Mouse (Mus musculus) forelimb bud, embryonic 11.5 days (tissue): ENCODE measurements around the gene Cyp46a1.

Source experiments
- DNase-seq: peaks from one replicate; pipeline ENCODE4 v3.0.0-alpha.2; 2012; ENCODE audit warnings: low read depth, low spot score

The Cyp46a1 gene

GRCm38 (mm10) chr12:108311741-108312290 is 22.4 kb upstream of the Cyp46a1 start:
- no peak for DNase-seq

- no peak for DNase-seq
These were observed 21.7 kb upstream of the Cyp46a1 start for GRCm38 (mm10) chr12:108312432-108312851.

DNA sequence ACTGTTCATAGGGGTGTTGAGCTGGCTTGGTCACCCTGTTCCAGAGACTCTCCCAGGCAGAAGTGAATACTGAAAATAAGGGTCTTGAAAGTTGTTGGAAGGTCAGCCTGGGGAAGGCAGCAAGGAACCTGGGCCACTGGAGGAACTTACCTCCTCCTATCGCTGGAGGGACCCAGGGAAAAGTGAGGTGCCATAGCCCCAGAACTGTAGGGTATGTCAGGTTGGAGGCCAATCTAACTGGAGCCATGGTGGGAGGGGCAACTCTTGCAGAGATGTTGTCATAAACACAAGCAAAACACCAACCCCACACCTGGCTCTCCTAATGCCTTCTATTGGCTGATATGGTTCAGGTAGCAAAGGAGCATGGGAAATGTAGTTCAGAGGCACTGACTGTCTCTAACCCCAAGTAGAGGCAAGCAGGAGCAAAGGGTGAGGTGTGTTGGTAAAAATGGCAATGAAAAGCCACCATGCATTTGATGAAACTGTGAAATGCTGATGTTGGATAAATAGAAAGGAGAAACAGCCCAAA is 20.9 kb upstream of the Cyp46a1 start:
- DNase-seq = no peak

DNA sequence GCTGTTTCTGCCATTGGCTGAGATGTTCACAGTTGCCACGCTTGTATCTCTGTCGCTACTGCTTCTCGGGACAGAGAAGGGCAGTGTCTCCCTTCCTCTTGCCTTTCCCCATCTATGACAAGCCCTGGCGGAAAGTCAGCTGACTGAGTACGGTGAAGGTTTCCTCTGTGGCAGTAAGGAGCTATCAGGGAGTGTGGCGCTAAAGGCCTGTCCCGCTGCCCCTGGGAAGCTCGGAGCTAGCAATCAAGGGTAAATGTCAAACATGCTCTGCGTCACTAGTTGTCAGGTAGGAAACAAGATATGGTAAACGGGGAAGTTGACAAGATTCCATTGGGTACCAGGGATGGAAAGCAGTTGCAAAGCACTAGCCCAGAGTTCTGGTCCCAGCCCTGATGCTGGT is 18.4 kb upstream of the Cyp46a1 start:
- no peak for DNase-seq

DNA sequence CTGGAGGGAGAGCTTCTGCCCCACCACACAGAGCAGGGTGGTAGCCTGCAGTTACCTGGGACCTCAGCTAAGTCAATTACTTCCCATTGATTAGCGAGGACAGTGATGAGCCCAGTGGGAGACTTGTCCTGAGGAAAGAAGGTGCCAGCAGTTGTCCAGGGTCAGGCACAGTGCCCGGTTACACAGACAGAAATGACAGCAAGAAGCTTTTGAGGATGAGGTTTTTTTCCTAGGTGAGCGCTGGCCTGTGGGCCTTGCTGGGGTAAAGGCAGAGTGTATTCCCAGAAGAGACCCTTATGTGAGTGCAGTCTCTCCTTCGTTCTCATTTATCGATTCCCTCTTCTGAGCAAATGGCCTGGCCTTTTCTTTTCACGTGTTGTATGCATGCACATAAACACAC is 17.5 kb upstream of the Cyp46a1 start:
- DNase-seq = no peak

GRCm38 (mm10) chr12:108317201-108317738 is 16.9 kb upstream of the Cyp46a1 start:
- DNase-seq = no peak

- DNase-seq = no peak
These were observed 16.3 kb upstream of the Cyp46a1 start for GRCm38 (mm10) chr12:108317826-108318430.

GRCm38 (mm10) chr12:108318499-108318898 is 15.7 kb upstream of the Cyp46a1 start:
- DNase-seq = no peak

- DNase-seq = no peak
These were observed 14.1 kb upstream of the Cyp46a1 start for GRCm38 (mm10) chr12:108320096-108320495.

DNA sequence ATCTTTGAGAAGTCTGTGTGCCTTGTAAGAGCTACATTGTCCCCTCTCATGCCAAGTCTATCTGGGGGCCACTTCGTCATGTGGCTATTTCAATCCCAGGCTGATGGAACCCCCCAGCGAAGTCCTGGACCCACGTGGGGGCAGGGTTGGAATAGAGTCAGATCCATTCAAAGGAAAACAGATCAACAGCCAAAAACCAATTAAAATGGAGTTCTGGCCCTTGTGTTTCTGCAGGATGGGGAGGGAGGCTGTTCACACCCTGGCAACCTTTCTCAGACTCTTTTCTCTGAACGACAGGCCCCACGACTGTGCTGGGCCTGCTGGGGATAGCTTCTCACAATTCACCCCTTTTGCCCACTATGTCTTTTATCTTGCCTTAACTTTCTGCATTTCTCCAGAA is 7.8 kb upstream of the Cyp46a1 start:
- no peak for DNase-seq

DNA sequence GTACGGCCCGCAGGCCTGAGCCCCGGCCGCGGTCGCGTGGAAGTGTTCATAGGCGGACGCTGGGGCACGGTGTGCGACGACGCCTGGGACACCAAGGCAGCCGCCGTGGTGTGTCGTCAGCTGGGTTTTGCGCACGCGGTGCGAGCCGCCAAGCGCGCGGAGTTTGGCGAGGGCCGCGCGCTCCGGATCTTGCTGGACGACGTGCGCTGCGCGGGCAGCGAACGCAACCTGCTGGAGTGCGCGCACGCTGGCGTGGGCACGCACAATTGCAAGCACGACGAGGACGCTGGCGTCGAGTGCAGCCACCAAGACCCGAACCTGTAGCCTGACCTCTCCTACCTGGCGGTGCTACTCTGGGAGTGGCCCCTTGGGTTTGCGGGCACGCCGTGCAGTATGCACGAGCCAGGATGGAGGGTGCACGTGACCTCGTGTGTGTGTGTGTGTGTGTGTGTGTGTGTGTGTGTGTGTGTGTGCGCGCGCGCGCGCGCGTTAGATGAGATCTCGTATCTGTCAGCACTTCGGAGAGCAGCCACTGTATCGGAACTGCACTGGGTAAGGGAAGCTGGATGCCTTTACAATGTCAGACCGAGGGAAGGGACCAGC is 6.2 kb upstream of the Cyp46a1 start:
- peak; percentile 55 for DNase-seq

- peak; percentile 76 for DNase-seq
These were observed 1.1 kb upstream of the Cyp46a1 start for GRCm38 (mm10) chr12:108333056-108333455.

- DNase-seq = no peak
These were observed 699 bp upstream of the Cyp46a1 start for GRCm38 (mm10) chr12:108333481-108333882.

- DNase-seq = no peak
These were observed 348 bp downstream of the Cyp46a1 start for GRCm38 (mm10) chr12:108334529-108334928.

DNA sequence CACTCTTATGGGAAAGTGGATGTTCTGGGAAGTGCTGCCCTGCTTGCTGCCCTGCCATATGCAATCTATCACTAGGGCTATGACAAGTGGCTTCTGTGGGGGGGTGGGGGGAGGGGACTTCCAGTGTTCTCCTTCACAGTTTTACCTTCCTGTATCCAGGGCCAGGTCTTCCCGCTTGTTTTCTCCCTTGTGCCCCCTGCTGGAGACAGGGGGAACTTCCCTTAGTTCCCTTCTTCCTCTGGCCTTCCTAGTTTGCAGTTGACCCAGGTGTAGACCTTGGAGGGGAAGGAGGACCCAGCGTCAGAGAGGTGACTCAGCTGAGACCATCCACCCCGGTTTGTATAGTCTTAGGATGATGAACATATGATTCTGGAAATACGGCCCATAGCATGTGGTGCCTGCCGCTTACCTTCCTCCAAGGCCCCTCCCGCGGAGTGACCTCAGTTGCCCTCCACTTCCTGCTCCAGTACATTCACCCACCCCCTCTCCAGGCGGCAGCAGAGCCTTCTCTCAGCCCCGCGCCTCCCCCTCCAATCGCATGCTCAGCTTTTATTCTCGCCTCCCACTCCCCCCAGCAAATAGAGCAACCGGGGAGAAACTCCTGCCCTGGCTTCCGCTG is 4.5 kb downstream of the Cyp46a1 start:
- DNase-seq = peak; percentile 63

GRCm38 (mm10) chr12:108348151-108348550 is 14.0 kb downstream of the Cyp46a1 start:
- no peak for DNase-seq

DNA sequence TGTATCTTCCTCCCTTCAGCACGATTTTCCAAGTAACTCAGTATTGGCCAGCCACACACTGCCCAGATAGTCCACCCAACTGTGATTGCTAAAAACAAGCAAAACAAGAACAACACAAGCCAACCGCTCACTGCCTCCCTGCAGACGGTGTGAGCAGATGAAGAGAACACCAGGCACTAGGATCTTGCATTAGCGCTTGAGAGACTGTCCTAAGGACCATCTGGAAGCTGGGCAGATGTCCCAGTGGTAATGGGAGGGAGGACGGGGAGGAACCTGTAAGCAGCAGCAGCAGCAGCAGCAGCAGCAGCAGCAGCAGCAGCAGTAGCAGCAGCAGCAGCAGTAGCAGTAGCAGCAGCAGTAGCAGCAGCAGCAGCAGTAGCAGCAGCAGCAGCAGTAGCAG is 14.8 kb downstream of the Cyp46a1 start:
- DNase-seq = no peak

DNA sequence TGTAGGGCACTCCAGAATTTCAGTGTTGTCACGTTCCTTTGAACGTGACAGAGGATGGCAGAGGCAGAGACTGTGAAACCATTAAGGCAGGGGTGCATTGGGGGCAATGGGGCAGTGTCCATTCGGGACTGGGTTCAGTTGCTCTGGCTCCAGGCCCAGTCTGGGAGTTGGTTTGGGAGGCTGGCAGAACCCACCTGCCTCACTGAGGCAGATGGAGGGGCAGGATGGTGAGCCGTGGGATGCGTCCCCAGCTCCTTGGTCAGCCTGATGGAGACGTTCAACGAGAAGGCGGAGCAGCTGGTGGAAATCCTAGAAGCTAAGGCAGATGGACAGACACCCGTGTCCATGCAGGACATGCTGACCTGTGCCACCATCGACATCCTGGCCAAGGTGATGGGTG is 16.8 kb downstream of the Cyp46a1 start:
- DNase-seq = no peak

- DNase-seq = no peak
These were observed 18.4 kb downstream of the Cyp46a1 start for GRCm38 (mm10) chr12:108352371-108353136.

DNA sequence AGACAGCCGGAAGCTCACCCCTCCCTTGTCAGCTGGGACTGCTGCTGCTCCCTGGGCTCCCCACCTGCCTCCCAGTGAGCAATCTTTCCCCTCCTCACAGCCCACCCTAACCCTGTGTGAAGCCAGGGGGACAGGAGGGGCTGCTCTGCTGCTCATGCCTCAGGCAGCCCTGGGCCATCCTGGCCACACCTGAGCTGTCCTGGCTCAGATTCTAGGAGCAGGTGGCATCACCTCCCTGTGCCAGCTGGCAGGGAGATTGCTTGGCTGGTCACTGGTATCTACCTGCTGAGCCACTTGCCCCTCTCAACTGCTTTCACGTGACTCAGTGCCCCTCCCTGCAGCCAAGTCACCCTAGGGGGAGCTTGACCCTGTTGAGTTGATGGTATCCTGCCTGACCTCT is 20.1 kb downstream of the Cyp46a1 start:
- DNase-seq = no peak

DNA sequence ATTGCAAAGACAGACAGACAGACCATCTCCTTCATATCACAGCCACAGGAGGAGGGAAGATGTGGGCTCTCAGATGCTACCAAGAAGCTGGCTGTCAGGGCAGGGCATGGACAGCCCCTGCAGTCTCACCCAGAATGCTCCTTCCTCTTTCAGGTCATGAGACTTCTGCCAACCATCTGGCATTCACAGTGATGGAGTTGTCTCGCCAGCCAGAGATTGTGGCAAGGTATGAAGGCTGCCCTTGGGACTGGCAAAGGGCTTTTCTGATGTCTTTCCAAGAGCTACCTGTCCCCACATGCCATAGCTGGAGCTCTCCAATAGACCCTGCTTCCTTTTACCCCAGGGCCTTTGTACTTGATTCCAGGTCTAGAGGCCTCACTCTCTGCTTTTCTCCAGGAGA is 21.1 kb downstream of the Cyp46a1 start:
- no peak for DNase-seq

GRCm38 (mm10) chr12:108355986-108356385 is 21.8 kb downstream of the Cyp46a1 start:
- no peak for DNase-seq
